Mouse (Mus musculus) liver, adult 2 months (tissue): Measurements from ENCODE around the gene Krtap31-1. TPM values are rescaled to one million over a fixed set of nuclear protein-coding genes. Genes with fewer than 3 reads are reported as not detected.
"Not testable (repeated sequence)": the region's sequence is repeated elsewhere in the genome, so short reads cannot be mapped to it uniquely, and the experiment has no call there.

Experiments
- DNase-seq: peaks from one replicate; pipeline ENCODE4 v3.0.0-alpha.2; 2011; ENCODE audit warnings: low read depth, low spot score; ENCODE audit errors: extremely low read depth
- H3K27ac ChIP-seq: fragments of 200-500 bp; replicated peaks from 2 replicates; pipeline ENCODE4 v1.5.1; 2012; ENCODE audit warnings: low read depth, mild to moderate bottlenecking, control low read depth, inconsistent platforms, low read length; ENCODE audit not compliant: insufficient read depth
- H3K27me3 ChIP-seq: fragments of 200-500 bp; 2 replicates; pipeline ENCODE4 v1.6.1; 2012; ENCODE audit warnings: mild to moderate bottlenecking, moderate library complexity, low read length, inconsistent platforms; ENCODE audit not compliant: control insufficient read depth, insufficient read depth
- H3K36me3 ChIP-seq: fragments of 200-500 bp; 2 replicates; pipeline ENCODE4 v1.6.1; 2012; ENCODE audit warnings: low read length, inconsistent platforms; ENCODE audit not compliant: control insufficient read depth, insufficient read depth
- H3K4me1 ChIP-seq: fragments of 200-500 bp; 2 replicates; pipeline ENCODE4 v1.6.1; 2011; ENCODE audit warnings: low read length; ENCODE audit not compliant: control insufficient read depth, insufficient read depth
- H3K4me3 ChIP-seq: fragments of 200-500 bp; 2 replicates; pipeline ENCODE4 v1.5.1; 2011; ENCODE audit warnings: low read depth, mild to moderate bottlenecking, control low read depth, low read length, moderate library complexity; ENCODE audit not compliant: insufficient read depth
- H3K79me2 ChIP-seq: fragments of 200-500 bp; 2 replicates; pipeline ENCODE4 v1.6.1; 2012; ENCODE audit warnings: inconsistent platforms, mild to moderate bottlenecking, low read length, moderate library complexity; ENCODE audit not compliant: control insufficient read depth, insufficient read depth
- H3K9ac ChIP-seq: fragments of 200-500 bp; 2 replicates; pipeline ENCODE4 v1.6.1; 2012; ENCODE audit warnings: low read depth, mild to moderate bottlenecking, control low read depth, inconsistent platforms, low read length
- CTCF ChIP-seq: fragments of 200-500 bp; IDR thresholded peaks from 2 replicates; pipeline ENCODE4 v1.5.1; 2011; ENCODE audit warnings: low read depth, low read length, control low read depth
- POLR2A ChIP-seq: fragments of 200-500 bp; IDR thresholded peaks from 2 replicates; pipeline ENCODE4 v1.6.1; 2011; ENCODE audit warnings: low read length, control low read depth; ENCODE audit not compliant: insufficient read depth; ENCODE audit errors: extremely low read depth
- WGBS: fragments of 180-500 bp; shearing (Covaris S2); methylation state at CpG from one replicate; pipeline ENCODE4 v1.1.7; 2018; 5-methylcytosine and 5-hydroxymethylcytosine counted together
- polyA plus RNA-seq: library from polyadenylated mRNA; depleted of rRNA; stranded (reverse); fragments of >200 nt; gene quantifications from 2 replicates; pipeline ENCODE4 v1.2.3, GENCODE M21; 2012; rRNA removed
- total RNA-seq: library from RNA; depleted of rRNA; stranded (reverse); fragments of >200 nt; gene quantifications from 2 replicates; pipeline ENCODE4 v1.2.3, GENCODE M21; 2014; rRNA removed

Krtap31-1 gene
- not detected in 2 replicates for total RNA-seq
- not detected in 2 replicates for polyA plus RNA-seq

DNA sequence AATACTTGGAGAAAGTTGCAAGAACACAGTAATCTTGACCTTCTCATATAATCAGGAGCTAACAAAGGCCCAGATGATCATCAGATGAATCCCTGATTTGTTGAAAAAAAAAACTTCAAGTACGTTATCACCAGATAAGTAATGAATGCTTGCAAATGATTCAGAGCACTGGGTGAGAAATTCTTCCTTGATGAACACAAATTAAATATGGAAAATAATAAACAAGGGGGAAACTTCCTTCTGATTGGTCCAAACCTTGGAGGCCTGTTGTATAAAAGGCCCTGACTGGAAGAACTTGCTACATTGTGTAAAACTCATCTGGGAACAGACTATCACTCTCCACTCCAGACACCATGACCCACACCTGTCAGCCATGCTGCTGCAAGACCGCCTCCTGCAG lies at the start of gene Krtap31-1:
Gene Krtap31-1 (plus strand): TSS at position 301 of the 400 bp plus-strand sequence.
- no peak within 1 kb of the TSS for H3K9ac ChIP-seq
- DNase-seq, result no peak
- no peak within 1 kb of the TSS for H3K27ac ChIP-seq
- H3K36me3 ChIP-seq, result no peaks in the 10 kb centered on the region
- TF ChIP-seq CTCF (no peak), POLR2A (no peak)
- H3K27me3 ChIP-seq, result no peaks in the 10 kb centered on the region
- no peaks in the 10 kb centered on the region for H3K79me2 ChIP-seq
- H3K4me3 ChIP-seq, result no peak within 1 kb of the TSS
- no peaks in the 10 kb centered on the region for H3K4me1 ChIP-seq
- 77% methylated on average over 2 of the region's 2 CpGs for WGBS

DNA sequence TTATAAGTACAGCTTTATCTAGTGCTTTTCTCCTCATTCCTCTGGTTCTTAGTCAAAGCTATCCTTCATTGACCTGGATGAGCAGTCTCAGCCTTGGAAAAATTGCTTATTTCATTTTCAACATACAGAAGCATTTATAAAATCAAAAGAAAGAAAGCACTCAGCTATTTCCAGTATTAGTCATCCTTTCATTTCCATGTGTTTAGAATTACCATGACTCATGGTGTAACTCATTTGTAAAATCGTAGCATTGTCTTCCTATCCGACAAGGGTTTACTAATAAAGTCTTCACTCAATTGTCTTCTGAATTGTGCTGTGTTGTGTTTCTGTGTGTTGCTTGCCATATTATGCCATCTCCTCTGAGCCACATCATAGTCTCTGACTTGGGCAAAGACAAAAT lies 49.0 kb upstream of the Krtap31-1 start:
- no peak for DNase-seq
- Histone ChIP-seq H3K9ac (no peak overlapping the region), H3K27ac (no peak overlapping the region), H3K27me3 (0 out of 2 replicates have a peak, but pooled peaks cover 2% of the 10 kb centered on the region), H3K79me2 (no peaks in the 10 kb centered on the region), H3K4me3 (no peak overlapping the region), H3K4me1 (no peaks in the 10 kb centered on the region), H3K36me3 (no peaks in the 10 kb centered on the region)
- 76% methylated on average over 2 of the region's 2 CpGs for WGBS
- TF ChIP-seq CTCF, result no peak
- no peak for TF ChIP-seq POLR2A

- not testable (repeated sequence) for H3K27me3 ChIP-seq, H3K9ac ChIP-seq, H3K27ac ChIP-seq, H3K36me3 ChIP-seq, H3K4me3 ChIP-seq, DNase-seq, H3K4me1 ChIP-seq, H3K79me2 ChIP-seq
- WGBS, result 49% methylated on average over 1 of the region's 1 CpGs
These were observed 43.5 kb upstream of the Krtap31-1 start, which contains the start of gene Gm11559 for GRCm38 (mm10) chr11:99864176-99864575. Gm11559 (plus strand) TSS chr11:99864476.

- H3K27ac ChIP-seq, H3K79me2 ChIP-seq, H3K27me3 ChIP-seq, H3K4me3 ChIP-seq, H3K4me1 ChIP-seq, H3K36me3 ChIP-seq, DNase-seq, H3K9ac ChIP-seq: not testable (repeated sequence)
- WGBS, result 68% methylated on average over 1 of the region's 1 CpGs
These were observed 34.6 kb upstream of the Krtap31-1 start, which contains the start of gene Krtap9-1 for GRCm38 (mm10) chr11:99873089-99873488. Krtap9-1 (plus strand) TSS chr11:99873389.

GRCm38 (mm10) chr11:99878887-99879286 lies 28.8 kb upstream of the Krtap31-1 start, which contains the start of gene Gm11567:
Gm11567 (plus strand) TSS chr11:99879187.
- not testable (repeated sequence) for H3K4me1 ChIP-seq, H3K27me3 ChIP-seq, H3K79me2 ChIP-seq, H3K27ac ChIP-seq, H3K36me3 ChIP-seq, H3K9ac ChIP-seq, DNase-seq, H3K4me3 ChIP-seq
- 38% methylated on average over 1 of the region's 1 CpGs for WGBS

GRCm38 (mm10) chr11:99914451-99914850 lies 6.7 kb downstream of the Krtap31-1 start, which contains the start of gene Gm11565:
Gm11565 (plus strand) TSS chr11:99914751.
- Histone ChIP-seq H3K4me3 (no peak within 1 kb of the TSS), H3K79me2 (no peaks in the 10 kb centered on the region), H3K27ac (no peak within 1 kb of the TSS), H3K4me1 (no peaks in the 10 kb centered on the region), H3K36me3 (no peaks in the 10 kb centered on the region), H3K27me3 (peaks cover 4% of the 10 kb centered on the region; the same call in 1 of the 2 replicates), H3K9ac (no peak within 1 kb of the TSS)
- 79% methylated on average over 3 of the region's 3 CpGs for WGBS
- TF ChIP-seq POLR2A, result no peak
- no peak for TF ChIP-seq CTCF
- DNase-seq, result no peak
